Mouse (Mus musculus): Measurements from ENCODE around the gene Flnb. TPM values are rescaled to one million over a fixed set of nuclear protein-coding genes. Genes with fewer than 3 reads are reported as not detected.

Gene Flnb
- polyA plus RNA-seq, 1 experiment from 2014 or later: 12.6 TPM

DNA sequence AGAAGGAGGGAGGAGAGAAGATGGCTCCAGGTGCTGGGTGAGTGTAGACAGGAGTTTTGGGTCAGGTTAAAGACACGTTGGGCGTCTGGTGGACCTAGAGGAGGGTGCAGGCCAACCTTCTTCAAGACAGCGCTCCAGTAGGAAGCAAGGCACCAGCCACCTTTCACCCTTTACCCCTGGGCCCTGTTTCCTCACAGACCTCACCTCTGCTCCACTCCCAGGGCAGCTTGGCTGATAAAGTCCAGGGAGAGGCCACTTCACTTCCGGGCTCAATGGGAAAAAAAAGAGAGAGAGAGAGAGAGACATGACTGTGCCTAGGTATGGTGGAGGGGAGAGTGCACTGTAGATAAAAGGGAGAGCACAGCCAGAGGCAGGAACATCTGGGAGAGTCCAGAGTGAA is 10.0 kb upstream of the Flnb start:
- no peak overlapping the region for H3K4me3 ChIP-seq
- WGBS: 81% methylated on average over 4 of the region's 4 CpGs
- H3K27ac ChIP-seq: no peak overlapping the region
- H3K27me3 ChIP-seq (replicated peaks): no peaks in the 10 kb centered on the region
- H3K36me3 ChIP-seq (replicated peaks): no peaks in the 10 kb centered on the region
- ATAC-seq (replicated peaks): no peak
- no peak overlapping the region for H3K9ac ChIP-seq
- no peak overlapping the region for H3K4me2 ChIP-seq
- H3K4me1 ChIP-seq: no peaks in the 10 kb centered on the region
- no peaks in the 10 kb centered on the region for H3K9me3 ChIP-seq

DNA sequence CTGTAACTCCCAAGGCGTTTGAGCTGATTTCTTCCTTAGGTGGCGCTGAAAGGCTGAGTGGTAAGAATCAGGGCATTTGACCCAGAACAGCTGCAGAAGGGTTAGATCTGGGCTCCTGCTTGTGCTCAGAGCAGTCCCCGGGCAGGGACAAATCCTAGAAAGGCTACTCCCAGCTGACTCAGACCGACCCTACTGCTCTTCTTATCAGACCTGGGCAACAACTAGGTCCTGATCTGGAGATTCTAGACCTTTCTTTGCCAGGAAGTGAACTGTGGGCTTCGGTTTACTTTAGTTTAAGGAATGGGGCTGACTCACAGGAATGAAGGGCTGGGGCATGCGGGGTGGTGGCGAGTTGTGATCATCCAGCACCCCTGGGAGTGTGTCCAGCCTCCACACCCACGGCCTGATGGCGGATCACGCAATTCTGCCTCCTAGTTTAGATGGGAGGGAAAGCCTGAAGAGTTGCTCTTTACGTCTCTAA is 9.2 kb upstream of the Flnb start:
- H3K4me1 ChIP-seq: no peaks in the 10 kb centered on the region
- no peak for ATAC-seq (replicated peaks)
- no peaks in the 10 kb centered on the region for H3K36me3 ChIP-seq (replicated peaks)
- no peak overlapping the region for H3K27ac ChIP-seq
- H3K4me3 ChIP-seq: no peak overlapping the region
- H3K9ac ChIP-seq: no peak overlapping the region
- no peaks in the 10 kb centered on the region for H3K27me3 ChIP-seq (replicated peaks)
- WGBS: 72% methylated on average over 11 of the region's 11 CpGs
- no peak overlapping the region for H3K4me2 ChIP-seq
- no peaks in the 10 kb centered on the region for H3K9me3 ChIP-seq

DNA sequence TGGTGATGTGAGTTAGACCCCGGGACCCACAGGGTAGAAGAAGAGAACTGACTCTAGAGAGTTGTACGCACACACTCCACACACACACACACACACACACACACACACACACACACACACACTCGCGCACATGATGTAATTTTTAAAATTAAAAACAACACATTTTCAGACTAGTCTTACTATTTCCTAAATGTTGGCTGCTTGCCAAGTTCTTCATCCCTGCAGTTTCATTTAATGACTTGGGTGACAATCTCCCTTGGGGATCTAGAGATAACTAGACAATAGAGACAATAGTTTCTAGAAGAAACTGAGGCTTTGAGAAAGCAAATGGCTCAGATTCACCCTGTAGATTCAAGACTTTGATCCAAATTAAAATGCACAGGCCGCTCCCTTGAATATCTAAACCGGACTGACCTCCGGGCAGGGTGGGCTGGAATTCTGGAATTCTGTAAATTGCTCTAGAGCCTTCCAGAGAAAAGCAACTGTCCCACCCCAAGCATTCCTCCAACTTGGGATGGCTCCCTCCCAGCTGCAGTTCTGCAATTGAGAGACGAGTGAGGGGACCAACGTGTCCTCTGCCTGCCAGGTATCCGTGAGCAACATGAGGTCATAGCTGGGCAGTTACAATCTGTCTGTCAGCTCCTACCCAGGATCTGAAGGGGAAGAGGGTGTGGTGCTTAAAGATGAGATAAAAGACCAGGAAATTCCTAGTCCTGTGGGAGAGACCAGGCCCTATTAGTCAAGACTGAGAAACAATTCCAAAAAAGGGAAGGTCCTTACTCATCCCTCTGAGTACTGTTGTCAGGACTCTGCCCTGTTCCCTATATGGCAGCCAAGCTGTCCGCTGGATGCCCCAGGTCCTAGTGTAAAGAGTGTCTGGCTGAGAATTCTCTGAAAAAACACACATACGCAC is 8.5 kb upstream of the Flnb start:
- 84% methylated on average over 12 of the region's 12 CpGs for WGBS
- Histone ChIP-seq H3K9ac (no peak overlapping the region), H3K36me3 (replicated peaks) (no peaks in the 10 kb centered on the region), H3K27ac (no peak overlapping the region), H3K4me2 (no peak overlapping the region), H3K27me3 (replicated peaks) (no peaks in the 10 kb centered on the region), H3K9me3 (no peaks in the 10 kb centered on the region), H3K4me1 (no peaks in the 10 kb centered on the region), H3K4me3 (no peak overlapping the region)
- ATAC-seq (replicated peaks): no peak

DNA sequence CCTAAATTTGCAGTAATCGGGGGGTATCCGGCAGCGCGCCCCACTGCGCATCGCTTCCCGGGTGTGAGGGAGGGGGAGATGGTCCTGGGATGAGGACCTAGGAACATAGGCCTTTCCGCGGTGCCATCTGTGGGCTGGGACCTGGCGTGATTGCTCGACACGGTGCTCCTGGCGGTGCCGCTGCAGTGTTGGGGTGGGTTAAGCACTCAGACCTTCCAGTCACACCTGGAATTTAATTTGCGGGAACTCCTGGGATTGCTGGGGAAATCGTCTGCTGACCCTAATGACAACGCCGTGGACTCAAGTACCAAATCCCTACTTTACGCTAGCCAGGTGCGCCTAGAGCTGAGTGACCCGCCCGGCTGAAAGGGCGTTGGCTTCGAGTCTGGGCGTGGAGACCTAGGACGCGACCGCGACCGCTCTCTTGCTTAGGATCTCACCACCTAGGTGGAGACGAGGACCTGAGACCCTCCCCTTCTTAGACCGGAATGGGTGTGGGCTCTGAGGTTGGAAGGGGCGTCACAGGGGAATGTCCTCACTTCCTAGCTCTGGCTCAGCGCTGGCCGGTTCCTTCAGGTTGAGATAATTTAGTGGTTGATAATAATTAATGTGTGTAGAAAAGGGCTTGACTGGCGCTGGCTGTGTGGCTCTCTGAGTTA is 835 bp downstream of the Flnb start:
- Histone ChIP-seq H3K9ac (peak overlapping the region; percentile 90), H3K27me3 (replicated peaks) (no peaks in the 10 kb centered on the region), H3K36me3 (replicated peaks) (no peaks in the 10 kb centered on the region), H3K4me1 (peaks cover 31% of the 10 kb centered on the region), H3K27ac (peak overlapping the region; percentile 84), H3K4me2 (peak overlapping the region; percentile 92), H3K9me3 (no peaks in the 10 kb centered on the region), H3K4me3 (peak overlapping the region; percentile 89)
- WGBS: 1% methylated on average over 36 of the region's 36 CpGs
- peak; percentile 73 for ATAC-seq (replicated peaks)

DNA sequence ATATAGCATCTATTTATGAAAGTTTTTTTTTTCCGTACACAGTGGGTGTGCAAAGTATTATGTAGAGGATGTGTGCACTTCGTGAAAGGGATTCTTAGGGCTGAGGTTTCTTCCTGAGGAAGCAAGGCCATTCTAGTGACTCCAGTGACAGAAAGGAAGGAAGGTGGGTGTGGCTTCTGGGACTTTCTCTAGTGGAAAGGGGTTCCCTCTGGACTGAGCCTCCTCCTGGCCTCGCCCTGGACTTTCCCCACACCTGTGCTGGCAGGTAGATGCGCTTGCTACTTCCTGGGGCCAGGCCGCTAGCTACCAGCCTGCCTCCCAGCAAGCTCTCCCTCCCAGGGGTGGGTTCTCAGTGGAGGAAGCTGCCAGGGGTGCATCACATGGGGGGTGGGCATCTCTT is 1.7 kb downstream of the Flnb start:
- no peak overlapping the region for H3K27ac ChIP-seq
- peak overlapping the region; percentile 92 for H3K4me2 ChIP-seq
- H3K4me1 ChIP-seq: peaks cover 31% of the 10 kb centered on the region
- H3K27me3 ChIP-seq (replicated peaks): no peaks in the 10 kb centered on the region
- WGBS: 83% methylated on average over 5 of the region's 5 CpGs
- peak overlapping the region; percentile 90; the same call in 1 of the 2 replicates for H3K9ac ChIP-seq
- no peaks in the 10 kb centered on the region for H3K36me3 ChIP-seq (replicated peaks)
- peak overlapping the region; percentile 89 for H3K4me3 ChIP-seq
- no peaks in the 10 kb centered on the region for H3K9me3 ChIP-seq
- no peak for ATAC-seq (replicated peaks)

DNA sequence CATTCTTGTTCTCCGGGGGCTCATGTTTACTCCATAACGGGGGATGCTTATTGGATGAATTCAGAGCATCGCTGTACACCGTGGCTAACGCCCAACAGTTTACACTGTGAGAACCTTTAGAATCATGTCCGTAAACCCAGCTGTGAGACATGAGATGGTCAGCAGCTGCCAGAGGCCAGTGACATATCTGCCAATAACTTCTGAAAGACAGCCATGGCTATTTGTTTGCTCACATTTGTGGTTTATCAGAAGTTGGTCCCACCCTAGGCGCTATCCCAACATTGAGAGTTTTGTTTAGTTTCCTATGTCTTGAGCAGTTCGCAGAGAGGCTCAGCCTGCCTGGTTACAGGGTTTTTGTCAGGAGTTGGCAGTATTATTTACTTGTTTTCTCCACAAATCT is 3.6 kb downstream of the Flnb start:
- Histone ChIP-seq H3K4me2 (no peak overlapping the region), H3K36me3 (replicated peaks) (no peaks in the 10 kb centered on the region), H3K9me3 (no peaks in the 10 kb centered on the region), H3K27me3 (replicated peaks) (no peaks in the 10 kb centered on the region), H3K4me1 (peaks cover 40% of the 10 kb centered on the region), H3K4me3 (no peak overlapping the region), H3K9ac (no peak overlapping the region), H3K27ac (no peak overlapping the region)
- WGBS: 82% methylated on average over 8 of the region's 8 CpGs
- ATAC-seq (replicated peaks): no peak

DNA sequence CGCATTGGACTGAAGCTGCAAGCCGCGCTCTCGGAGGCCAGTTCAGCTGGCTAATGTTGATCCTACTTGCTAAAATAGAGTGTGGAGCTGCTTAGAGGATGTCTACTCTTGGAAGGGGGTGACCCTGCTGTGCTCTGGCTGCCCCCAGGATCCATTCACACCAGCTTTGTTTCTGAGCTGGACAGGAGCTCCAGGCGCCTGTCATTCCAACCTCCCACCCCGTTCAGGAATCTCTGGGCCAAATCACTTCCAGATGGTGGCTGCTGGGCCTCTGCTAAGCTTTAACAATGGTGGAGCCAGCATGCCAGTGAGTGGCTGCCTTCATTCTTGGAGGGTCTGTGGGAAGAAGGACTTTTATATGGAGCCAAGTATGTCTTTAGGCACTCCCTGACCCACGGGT is 4.9 kb downstream of the Flnb start:
- no peak overlapping the region for H3K4me3 ChIP-seq
- no peaks in the 10 kb centered on the region for H3K9me3 ChIP-seq
- WGBS: 42% methylated on average over 7 of the region's 7 CpGs
- H3K36me3 ChIP-seq (replicated peaks): no peaks in the 10 kb centered on the region
- no peak for ATAC-seq (replicated peaks)
- no peaks in the 10 kb centered on the region for H3K27me3 ChIP-seq (replicated peaks)
- H3K4me2 ChIP-seq: no peak overlapping the region
- H3K27ac ChIP-seq: 0 out of 2 replicates have a peak overlapping the region, but pooled peaks have one; percentile 24
- no peak overlapping the region for H3K9ac ChIP-seq
- H3K4me1 ChIP-seq: peaks cover 45% of the 10 kb centered on the region

DNA sequence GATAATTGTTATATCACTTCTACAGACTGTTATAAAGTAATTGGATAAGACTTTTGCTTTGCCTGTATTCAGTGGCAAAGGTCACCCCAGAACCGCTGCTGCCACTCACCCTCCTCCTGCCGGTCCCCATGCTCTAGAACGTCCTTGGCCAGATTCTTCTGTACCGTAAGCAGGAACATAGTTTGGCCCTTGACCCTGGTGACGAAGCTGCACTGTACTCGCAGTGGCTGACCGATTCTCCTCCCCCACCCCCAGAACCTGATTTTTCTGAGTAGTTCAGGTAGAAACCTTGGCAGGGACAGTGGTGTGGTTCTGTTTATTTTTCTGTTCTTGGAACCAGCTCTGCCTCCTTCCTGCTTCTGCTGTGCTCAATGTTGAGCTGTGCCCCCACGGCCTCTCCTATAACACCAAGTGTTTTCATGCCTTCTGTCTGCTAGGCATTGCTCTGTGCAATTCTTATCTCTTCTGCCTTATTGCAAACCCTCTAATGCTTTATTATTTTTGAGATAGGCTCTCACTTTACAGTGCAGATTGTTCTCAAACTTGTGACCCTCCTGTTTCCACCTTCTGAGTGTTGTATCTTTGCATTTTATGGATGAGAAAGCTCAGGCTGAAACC is 7.0 kb downstream of the Flnb start:
- Histone ChIP-seq H3K36me3 (replicated peaks) (no peaks in the 10 kb centered on the region), H3K9me3 (no peaks in the 10 kb centered on the region), H3K4me1 (peaks cover 33% of the 10 kb centered on the region), H3K27ac (no peak overlapping the region), H3K4me3 (no peak overlapping the region), H3K27me3 (replicated peaks) (no peaks in the 10 kb centered on the region), H3K4me2 (no peak overlapping the region), H3K9ac (no peak overlapping the region)
- 84% methylated on average over 8 of the region's 8 CpGs for WGBS
- no peak for ATAC-seq (replicated peaks)

DNA sequence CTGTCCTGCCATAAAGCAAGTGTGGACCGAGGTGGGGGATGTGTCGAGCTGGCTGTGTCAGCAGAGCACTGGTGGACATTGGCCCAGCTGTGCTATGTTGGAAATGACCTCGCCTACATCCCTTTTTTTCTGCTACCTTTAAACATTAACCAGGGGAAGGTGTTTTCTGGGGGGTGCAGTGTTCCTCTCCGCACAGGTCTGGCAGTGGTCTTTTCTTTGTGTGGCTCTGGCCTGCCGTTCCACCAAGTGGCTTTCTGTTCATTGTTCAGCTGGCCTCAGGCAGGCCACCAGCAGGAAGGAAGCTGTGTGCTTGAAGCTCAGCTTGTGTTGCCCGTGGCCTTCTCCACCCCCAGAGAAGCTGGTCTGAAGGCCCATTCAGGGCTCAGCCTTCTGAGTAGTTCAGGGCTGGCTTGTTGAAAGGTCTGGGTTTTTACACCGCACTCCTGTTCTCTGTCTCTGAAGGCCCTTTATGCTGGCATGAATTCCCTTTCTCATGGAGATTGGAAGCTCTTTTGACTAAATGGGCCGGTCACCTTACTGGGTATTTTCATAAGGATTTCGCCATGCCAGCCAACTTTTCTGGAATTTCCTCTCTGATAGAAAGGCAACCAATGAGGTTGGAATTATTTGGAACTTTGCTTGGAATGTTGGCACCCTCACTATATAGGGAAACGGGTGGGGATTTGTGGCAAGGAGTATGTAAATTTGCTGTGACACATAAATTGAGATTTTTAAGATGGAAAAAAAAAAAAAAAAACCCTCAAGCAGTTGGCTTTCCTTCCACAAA is 8.6 kb downstream of the Flnb start:
- WGBS: 35% methylated on average over 10 of the region's 10 CpGs
- Histone ChIP-seq H3K27ac (peak overlapping the region; percentile 66), H3K9me3 (no peaks in the 10 kb centered on the region), H3K9ac (no peak overlapping the region), H3K4me1 (peaks cover 21% of the 10 kb centered on the region; the same call in 1 of the 2 replicates), H3K27me3 (replicated peaks) (no peaks in the 10 kb centered on the region), H3K4me2 (0 out of 2 replicates have a peak overlapping the region, but pooled peaks have one; percentile 14), H3K4me3 (no peak overlapping the region), H3K36me3 (replicated peaks) (no peaks in the 10 kb centered on the region)
- peak; percentile 53; the same call in 1 of the 2 replicates for ATAC-seq (replicated peaks)

DNA sequence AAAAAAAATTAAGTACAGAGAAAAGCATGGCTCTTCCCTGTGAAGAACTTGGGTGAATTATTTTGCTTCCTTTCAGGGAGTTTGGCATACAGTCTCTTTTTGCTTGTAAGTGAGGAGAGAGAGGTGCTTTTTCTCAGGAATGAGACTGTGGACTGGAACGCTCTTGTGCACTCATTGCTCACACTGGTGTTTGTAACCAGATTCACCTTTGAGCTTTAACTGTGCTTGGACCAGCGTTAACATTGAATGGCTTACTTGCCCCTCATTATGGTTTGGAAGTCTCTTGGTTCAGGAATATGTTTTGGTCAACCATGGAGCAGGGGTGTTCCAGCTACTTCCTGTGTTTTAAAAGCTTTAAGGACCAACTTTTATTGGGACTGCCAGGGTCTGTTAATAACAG is 11.4 kb downstream of the Flnb start:
- Histone ChIP-seq H3K27ac (no peak overlapping the region), H3K27me3 (replicated peaks) (no peaks in the 10 kb centered on the region), H3K4me2 (no peak overlapping the region), H3K9me3 (no peaks in the 10 kb centered on the region), H3K4me3 (no peak overlapping the region), H3K4me1 (peaks cover 14% of the 10 kb centered on the region; the same call in 1 of the 2 replicates), H3K9ac (no peak overlapping the region), H3K36me3 (replicated peaks) (no peaks in the 10 kb centered on the region)
- no peak for ATAC-seq (replicated peaks)
- whole genome bisulfite sequencing: 93% methylated on average over 2 of the region's 2 CpGs

DNA sequence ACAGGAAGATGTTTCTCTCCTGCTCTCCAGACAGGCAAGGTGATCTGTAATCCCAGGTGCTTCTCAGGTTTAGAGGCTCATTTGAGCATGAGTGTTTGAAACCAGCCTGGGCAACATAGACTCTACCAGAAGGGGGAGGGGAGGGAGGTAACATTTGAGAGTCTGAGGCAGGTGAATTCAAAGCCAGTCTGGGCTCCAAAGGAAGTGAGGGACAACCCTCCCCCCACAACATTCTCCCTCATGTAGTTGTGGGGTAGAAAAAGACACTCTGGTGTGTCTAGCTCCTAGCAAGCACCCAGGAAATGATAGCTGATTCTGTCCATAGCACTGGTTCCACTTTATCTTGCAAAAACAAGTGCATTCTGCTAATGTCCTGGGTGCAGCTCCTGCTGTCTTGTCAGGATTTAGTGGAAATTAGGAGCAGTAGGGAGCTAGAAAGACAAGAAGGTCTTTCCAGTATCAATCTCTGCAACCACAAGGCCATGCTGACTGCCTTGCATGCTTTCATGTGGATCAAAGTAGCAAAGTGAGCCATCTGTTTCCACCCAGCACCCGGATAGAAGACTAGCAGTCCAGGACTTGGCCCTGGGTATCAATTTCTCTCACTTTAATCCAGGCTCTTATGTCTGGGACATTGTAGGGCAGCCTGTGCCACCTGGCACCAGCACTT is 14.1 kb downstream of the Flnb start:
- Histone ChIP-seq H3K27ac (no peak overlapping the region), H3K4me2 (no peak overlapping the region), H3K36me3 (replicated peaks) (no peaks in the 10 kb centered on the region), H3K27me3 (replicated peaks) (no peaks in the 10 kb centered on the region), H3K4me3 (no peak overlapping the region), H3K4me1 (peaks cover under 1% of the 10 kb centered on the region; the same call in 1 of the 2 replicates), H3K9me3 (no peaks in the 10 kb centered on the region), H3K9ac (no peak overlapping the region)
- ATAC-seq (replicated peaks): no peak
- 63% methylated on average over 1 of the region's 1 CpGs for WGBS

Data from midbrain, embryonic 15.5 days (tissue).